Mouse (Mus musculus) lung, adult 2 months (tissue): ENCODE results near the gene Prm1. TPM values are rescaled to one million over a fixed set of nuclear protein-coding genes. Genes with fewer than 3 reads are reported as not detected.
"Not testable (repeated sequence)": the region's sequence is repeated elsewhere in the genome, so short reads cannot be mapped to it uniquely, and the experiment has no call there.

Experiments
- DNase-seq: peaks from one replicate; pipeline ENCODE4 v3.0.0; 2022
- H3K4me1 ChIP-seq: fragments of 200-500 bp; 2 replicates; pipeline ENCODE4 v1.6.1; 2011; ENCODE audit warnings: low read length; ENCODE audit not compliant: control insufficient read depth, insufficient read depth
- H3K4me3 ChIP-seq: fragments of 200-500 bp; replicated peaks from 2 replicates; pipeline ENCODE3; 2011; ENCODE audit warnings: low read depth, mild to moderate bottlenecking, control low read depth, low read length; ENCODE audit errors: extremely low read depth
- CTCF ChIP-seq: fragments of 200-500 bp; IDR thresholded peaks from 2 replicates; pipeline ENCODE4 v1.5.1; 2011; ENCODE audit warnings: mild to moderate bottlenecking, low read length, control low read depth; ENCODE audit not compliant: insufficient read depth
- POLR2A ChIP-seq: fragments of 200-500 bp; IDR thresholded peaks from 2 replicates; pipeline ENCODE4 v1.6.1; 2011; ENCODE audit warnings: low read depth, mild to moderate bottlenecking, control low read depth, low read length, borderline replicate concordance; ENCODE audit errors: extremely low read depth
- WGBS: fragments of 180-500 bp; shearing (Covaris S2); methylation state at CpG from one replicate; pipeline ENCODE4 v1.1.7; 2018; 5-methylcytosine and 5-hydroxymethylcytosine counted together
- polyA plus RNA-seq: library from polyadenylated mRNA; depleted of rRNA; stranded (reverse); fragments of >200 nt; gene quantifications from 2 replicates; pipeline ENCODE4 v1.2.3, GENCODE M21; 2012

Gene Prm1
- polyA plus RNA-seq, 1 experiment, result 0.36 TPM

GRCm38 (mm10) chr16:10825840-10826239 lies 20.2 kb upstream of the Prm1 start:
- H3K4me3 ChIP-seq, result no peak overlapping the region
- TF ChIP-seq CTCF, result no peak
- TF ChIP-seq POLR2A, result no peak
- DNase-seq, result no peak
- 84% methylated on average over 4 of the region's 4 CpGs for WGBS
- no peaks in the 10 kb centered on the region for H3K4me1 ChIP-seq

GRCm38 (mm10) chr16:10824536-10824935 lies 18.9 kb upstream of the Prm1 start:
- H3K4me1 ChIP-seq, result no peaks in the 10 kb centered on the region
- H3K4me3 ChIP-seq, result no peak overlapping the region
- TF ChIP-seq POLR2A (no peak), CTCF (no peak)
- no peak for DNase-seq
- 79% methylated on average over 1 of the region's 1 CpGs for WGBS

- no peaks in the 10 kb centered on the region for H3K4me1 ChIP-seq
- H3K4me3 ChIP-seq, result no peak overlapping the region
- no peak for DNase-seq
- 80% methylated on average over 4 of the region's 4 CpGs for WGBS
- TF ChIP-seq POLR2A, result no peak
- no peak for TF ChIP-seq CTCF
Measured at GRCm38 (mm10) chr16:10821387-10821786, 15.7 kb upstream of the Prm1 start.

GRCm38 (mm10) chr16:10819966-10820365 lies 14.3 kb upstream of the Prm1 start:
- no peak for DNase-seq
- 69% methylated on average over 3 of the region's 3 CpGs for WGBS
- H3K4me3 ChIP-seq, result no peak overlapping the region
- no peaks in the 10 kb centered on the region for H3K4me1 ChIP-seq
- TF ChIP-seq POLR2A, result no peak
- TF ChIP-seq CTCF, result no peak

GRCm38 (mm10) chr16:10818579-10819135 lies 13.0 kb upstream of the Prm1 start:
- 75% methylated on average over 4 of the region's 4 CpGs for WGBS
- TF ChIP-seq POLR2A (no peak), CTCF (no peak)
- no peak for DNase-seq
- Histone ChIP-seq H3K4me1 (0 out of 2 replicates have a peak, but pooled peaks cover 2% of the 10 kb centered on the region), H3K4me3 (no peak overlapping the region)

- TF ChIP-seq CTCF (no peak), POLR2A (no peak)
- 58% methylated on average over 4 of the region's 4 CpGs for WGBS
- no peak for DNase-seq
- no peak overlapping the region for H3K4me3 ChIP-seq
- 0 out of 2 replicates have a peak, but pooled peaks cover 2% of the 10 kb centered on the region for H3K4me1 ChIP-seq
Measured at GRCm38 (mm10) chr16:10814864-10815263, 9.2 kb upstream of the Prm1 start.

GRCm38 (mm10) chr16:10813726-10814125 lies 8.1 kb upstream of the Prm1 start:
- H3K4me1 ChIP-seq, result 0 out of 2 replicates have a peak, but pooled peaks cover 2% of the 10 kb centered on the region
- no peak overlapping the region for H3K4me3 ChIP-seq
- 76% methylated on average over 4 of the region's 4 CpGs for WGBS
- no peak for DNase-seq
- TF ChIP-seq CTCF (no peak), POLR2A (no peak)

- no peak for TF ChIP-seq POLR2A
- no peak for TF ChIP-seq CTCF
- no peak for DNase-seq
- Histone ChIP-seq H3K4me3 (no peak within 1 kb of the TSS), H3K4me1 (0 out of 2 replicates have a peak, but pooled peaks cover 2% of the 10 kb centered on the region)
- 80% methylated on average over 2 of the region's 2 CpGs for WGBS
Measured at GRCm38 (mm10) chr16:10812865-10813371, 7.3 kb upstream of the Prm1 start, which contains the start of gene Gm11172. Gene Gm11172 (plus strand): TSS chr16:10812915.

- WGBS, result 84% methylated on average over 1 of the region's 1 CpGs
- TF ChIP-seq POLR2A, result no peak
- no peak for TF ChIP-seq CTCF
- H3K4me3 ChIP-seq, result no peak overlapping the region
- H3K4me1 ChIP-seq, result 0 out of 2 replicates have a peak, but pooled peaks cover 2% of the 10 kb centered on the region
- no peak for DNase-seq
Measured at GRCm38 (mm10) chr16:10810376-10810775, 4.7 kb upstream of the Prm1 start.

GRCm38 (mm10) chr16:10802420-10802819 lies 3.2 kb downstream of the Prm1 start:
- DNase-seq, H3K4me3 ChIP-seq, H3K4me1 ChIP-seq: not testable (repeated sequence)
- WGBS, result 65% methylated on average over 3 of the region's 3 CpGs
